Mouse (Mus musculus) bone marrow macrophage, adult 2 months (primary cell): ENCODE data around the gene BC035947. TPM values are rescaled to one million over a fixed set of nuclear protein-coding genes. Genes with fewer than 3 reads are reported as not detected.

Experiments
- H3K27ac ChIP-seq: 2 replicates; pipeline ENCODE4 v1.5.1; 2012; ENCODE audit warnings: low read depth, low read length; ENCODE audit not compliant: insufficient read depth
- H3K4me1 ChIP-seq: 2 replicates; pipeline ENCODE4 v1.6.1; 2012; ENCODE audit warnings: low read length; ENCODE audit not compliant: control insufficient read depth, insufficient read depth
- H3K4me3 ChIP-seq: 2 replicates; pipeline ENCODE4 v1.5.1; 2012; ENCODE audit warnings: mild to moderate bottlenecking, low read length, moderate library complexity; ENCODE audit not compliant: insufficient read depth
- CTCF ChIP-seq: IDR thresholded peaks from 2 replicates; pipeline ENCODE4 v1.5.1; 2012; ENCODE audit warnings: low read depth, mild to moderate bottlenecking, low read length, moderate library complexity
- POLR2A ChIP-seq: IDR thresholded peaks from 2 replicates; pipeline ENCODE4 v1.6.1; 2012; ENCODE audit warnings: mild to moderate bottlenecking, low read depth, low read length, borderline replicate concordance
- polyA plus RNA-seq: library from polyadenylated mRNA; stranded (reverse); fragments of >200 nt; gene quantifications from 2 replicates; pipeline ENCODE4 v1.2.4, GENCODE M21; 2012; ENCODE audit not compliant: missing spikeins, insufficient read depth, insufficient read length

Gene BC035947
- polyA plus RNA-seq, 1 experiment = not detected

GRCm38 (mm10) chr1:78453886-78454285 is 58.1 kb downstream of the BC035947 start:
- H3K4me3 ChIP-seq = no peak overlapping the region
- H3K27ac ChIP-seq = no peak overlapping the region
- no peaks in the 10 kb centered on the region for H3K4me1 ChIP-seq
- TF ChIP-seq POLR2A (no peak), CTCF (no peak)

- no peak for TF ChIP-seq CTCF
- TF ChIP-seq POLR2A = no peak
- H3K27ac ChIP-seq = no peak overlapping the region
- H3K4me3 ChIP-seq = no peak overlapping the region
- H3K4me1 ChIP-seq = peaks cover 11% of the 10 kb centered on the region
Measured at GRCm38 (mm10) chr1:78452544-78452943, 59.4 kb downstream of the BC035947 start.

DNA sequence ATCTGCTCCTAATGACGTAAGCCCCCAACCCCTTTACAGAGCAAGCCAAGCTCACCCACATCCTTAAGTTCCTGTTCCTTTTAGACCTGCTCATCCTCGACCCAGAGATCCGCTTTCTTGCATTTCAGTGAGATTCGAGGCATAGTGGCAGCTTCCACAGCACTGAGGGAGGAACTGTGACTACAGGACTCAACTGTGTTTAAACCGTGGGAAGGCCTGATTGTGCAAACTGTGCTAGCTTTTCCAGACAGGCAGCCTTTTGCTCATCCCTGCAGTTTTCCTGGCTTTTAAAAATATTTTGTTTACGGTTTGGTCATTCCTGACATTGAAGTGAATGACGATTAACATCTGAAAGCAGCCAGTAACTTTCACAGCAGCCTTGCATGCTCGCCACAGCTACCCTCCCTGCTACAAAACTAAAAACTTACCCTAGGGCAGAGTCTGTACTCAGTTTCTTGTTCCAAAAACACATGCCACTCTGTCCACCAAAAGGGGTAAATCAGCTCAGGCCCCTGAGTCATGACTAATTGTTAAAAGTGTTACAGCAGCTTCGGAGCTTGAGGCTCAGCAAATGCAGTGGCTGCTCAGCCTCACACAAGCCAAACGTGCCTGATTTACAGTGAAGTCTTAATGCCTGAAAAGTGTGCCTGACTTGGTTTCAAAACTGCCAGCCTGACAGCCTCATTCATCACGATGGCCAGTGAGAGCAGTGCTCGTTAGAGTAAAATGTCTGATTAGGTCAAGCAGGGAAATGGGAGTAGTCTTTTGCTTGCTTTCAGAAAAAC is 60.7 kb downstream of the BC035947 start:
- no peak overlapping the region for H3K4me3 ChIP-seq
- H3K27ac ChIP-seq = no peak overlapping the region
- TF ChIP-seq CTCF (no peak), POLR2A (no peak)

GRCm38 (mm10) chr1:78448091-78448490 is 63.9 kb downstream of the BC035947 start:
- no peak for TF ChIP-seq CTCF
- TF ChIP-seq POLR2A = no peak
- Histone ChIP-seq H3K27ac (no peak overlapping the region), H3K4me3 (no peak overlapping the region), H3K4me1 (peaks cover 11% of the 10 kb centered on the region)

More for the DNA sequence above, 60.7 kb downstream of the BC035947 start:
- peaks cover 11% of the 10 kb centered on the region for H3K4me1 ChIP-seq

Other genes starting within 250 kb of the BC035947 start
- gene Sgpp2, start 201.8 kb downstream of the BC035947 start, polyA plus RNA-seq = not detected in 2 replicates
- 35.7 and 40.1 TPM in 2 replicates for gene Farsb, start 23.3 kb downstream of the BC035947 start, polyA plus RNA-seq
- not detected in 2 replicates for gene Mogat1, start 1.2 kb downstream of the BC035947 start, polyA plus RNA-seq
- 11.4 and 13.9 TPM in 2 replicates for gene Acsl3, start 145.7 kb upstream of the BC035947 start, polyA plus RNA-seq
- gene Utp14b, start 145.9 kb upstream of the BC035947 start, polyA plus RNA-seq = 4.3 and 4.5 TPM in 2 replicates